Mouse (Mus musculus): ENCODE results near the gene Mfsd2a.

Gene Mfsd2a

DNA sequence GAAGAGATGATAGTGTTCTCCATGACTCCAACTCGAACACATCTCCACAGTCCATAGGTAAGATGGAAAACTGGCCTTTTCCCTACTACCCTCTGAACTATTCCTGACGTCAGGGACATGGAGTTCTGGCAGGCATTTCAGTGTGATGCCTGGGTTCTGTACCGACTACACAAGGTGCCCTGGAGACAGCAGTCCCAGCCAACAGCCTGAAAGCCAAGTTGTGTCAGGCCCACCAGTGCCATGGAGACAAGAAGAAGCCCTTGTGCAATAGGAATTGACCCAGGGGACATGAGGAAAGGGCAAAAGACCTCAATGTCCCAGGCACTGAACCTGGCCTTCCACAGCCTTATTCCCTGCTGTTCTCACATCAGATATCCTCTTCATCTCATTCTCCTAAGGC, 18.8 kb upstream of the Mfsd2a start:
- in situ Hi-C loops (cut with MboI, MseI): loop anchor here (5.0 kb wide), 1 partner anchor 63 kb away; no protein-coding TSS in a partner anchor

DNA sequence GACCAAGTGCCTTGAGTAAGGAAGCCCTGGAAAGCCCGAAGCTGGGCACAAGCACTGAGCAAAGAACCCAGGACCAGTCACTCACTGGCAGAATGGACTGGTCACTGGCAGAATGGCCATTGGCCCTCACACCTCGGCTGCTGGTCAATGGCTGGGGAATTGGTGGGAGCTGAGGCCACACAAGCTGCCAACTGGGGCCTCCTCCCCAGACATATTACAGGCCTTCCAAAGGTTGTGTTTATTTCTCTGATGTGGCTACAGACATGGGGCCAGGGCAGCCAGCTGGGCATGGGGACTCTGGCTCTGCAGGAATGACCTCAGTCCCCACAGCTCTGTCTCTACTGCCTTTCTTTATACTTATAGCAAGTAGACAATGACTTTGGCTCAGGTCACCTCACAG, 17.9 kb upstream of the Mfsd2a start:
- in situ Hi-C loops (cut with MboI, MseI): loop anchor here (5.0 kb wide), 1 partner anchor 62 kb away; no protein-coding TSS in a partner anchor

DNA sequence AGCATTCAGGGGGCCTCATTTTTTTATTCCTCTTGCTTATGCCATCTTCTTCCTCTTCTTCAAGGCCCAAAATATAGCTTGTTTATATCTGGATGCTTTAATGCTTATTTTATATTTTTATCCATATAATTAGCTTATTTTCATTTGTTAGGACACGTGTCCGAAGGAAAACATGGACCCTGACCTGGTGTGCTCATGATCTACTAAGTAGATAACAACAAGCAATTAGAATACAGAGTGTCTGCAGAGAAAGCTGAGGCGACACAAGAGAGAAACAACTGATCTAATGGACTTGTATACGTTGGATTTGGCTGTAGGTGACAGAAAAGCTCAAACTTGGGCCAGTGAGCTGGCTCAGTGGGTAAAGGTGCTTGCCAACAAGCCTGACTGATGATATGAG, 15.9 kb upstream of the Mfsd2a start:
- in situ Hi-C loops (cut with MboI, MseI): loop anchor here (5.0 kb wide), 1 partner anchor 60 kb away; no protein-coding TSS in a partner anchor

DNA sequence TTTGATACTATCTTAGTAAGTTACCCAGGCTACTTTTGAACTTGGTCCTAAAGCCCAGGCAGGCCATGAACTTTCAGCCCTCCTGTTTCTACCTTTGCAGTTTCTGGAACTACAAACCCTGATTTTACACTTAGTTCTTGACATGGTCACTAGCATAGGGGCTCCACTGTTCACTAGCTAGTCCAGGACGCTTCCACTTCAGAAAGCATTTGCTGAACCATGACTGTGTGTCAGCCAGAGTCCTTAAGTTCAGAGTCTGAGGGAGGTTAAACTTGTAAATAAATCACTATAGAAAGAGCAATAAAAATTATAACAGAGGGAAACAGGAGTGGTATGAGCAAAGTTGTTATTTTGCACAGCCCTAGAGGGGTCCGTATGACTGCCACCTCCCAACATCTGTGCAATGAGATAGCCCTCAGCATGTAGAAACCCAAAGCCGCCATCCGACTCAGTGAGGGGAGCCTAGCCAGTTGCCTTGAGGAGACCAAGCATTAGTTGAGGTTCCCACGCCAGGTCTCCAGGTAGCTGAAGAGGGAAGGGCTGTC, 14.1 kb upstream of the Mfsd2a start:
- in situ Hi-C loops (cut with MboI, MseI): loop anchor here (5.0 kb wide), 1 partner anchor 58 kb away; no protein-coding TSS in a partner anchor

DNA sequence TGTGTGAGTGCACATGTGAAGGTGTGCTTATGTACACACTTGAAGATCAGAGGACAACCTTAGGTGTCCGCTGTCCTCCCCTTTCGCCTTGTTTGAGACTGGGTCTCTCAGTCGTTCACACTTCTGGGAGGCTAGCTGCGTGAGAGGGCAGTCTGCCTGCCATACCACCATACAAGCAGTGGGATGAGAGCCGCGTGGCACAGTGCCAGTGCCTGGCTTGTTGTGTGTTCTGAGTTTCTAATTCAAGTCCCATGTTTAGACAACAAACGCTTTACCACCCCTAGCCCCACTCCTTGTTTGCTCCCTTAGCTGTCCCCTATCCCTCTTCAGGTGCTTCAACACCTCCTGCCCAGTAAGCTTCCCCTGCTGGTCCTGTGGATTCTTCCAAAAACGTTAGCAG, 11.1 kb upstream of the Mfsd2a start:
- in situ Hi-C loops (cut with MboI, MseI): no loop called here

DNA sequence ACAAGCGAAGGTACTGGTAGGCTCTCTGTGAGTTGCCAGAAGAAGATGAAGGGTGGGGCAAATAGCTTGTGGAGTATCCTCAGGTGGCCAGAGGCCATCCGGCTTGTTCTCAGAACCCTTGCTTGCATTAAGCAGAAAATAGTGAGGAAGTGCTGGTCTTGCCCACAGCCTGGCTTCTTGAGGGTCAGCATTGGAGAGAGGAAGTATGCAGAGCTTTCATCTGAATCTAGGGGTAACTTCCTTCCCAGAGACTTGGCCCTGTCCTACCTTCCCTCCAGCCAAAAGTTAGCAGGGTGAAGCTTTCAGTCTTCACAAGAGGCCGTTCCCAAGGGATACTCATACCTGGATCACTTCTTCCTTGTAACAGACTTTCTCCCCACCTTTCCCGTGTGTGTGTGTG, 10.7 kb upstream of the Mfsd2a start:
- in situ Hi-C loops (cut with MboI, MseI): no loop called here

DNA sequence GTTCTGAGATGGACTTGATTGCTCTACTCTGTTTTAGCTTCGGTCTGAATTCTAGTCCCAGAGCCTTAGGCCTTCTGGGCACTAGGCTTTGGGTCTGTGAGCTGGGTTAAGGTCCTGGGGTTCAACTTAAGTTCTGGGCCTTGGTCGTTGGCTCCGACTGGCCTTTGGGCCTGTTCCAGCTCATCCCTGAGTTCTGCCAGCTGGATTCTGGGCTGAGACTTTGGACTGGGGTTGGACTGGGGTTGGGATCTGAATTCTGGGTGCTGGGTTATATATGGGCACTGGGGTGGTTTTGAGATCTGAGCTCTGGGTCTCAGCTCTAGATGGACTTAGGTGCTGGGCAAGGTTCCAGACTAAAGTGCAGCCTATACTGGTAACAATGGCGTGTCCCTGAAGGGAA, 10.2 kb upstream of the Mfsd2a start:
- in situ Hi-C loops (cut with MboI, MseI): no loop called here

DNA sequence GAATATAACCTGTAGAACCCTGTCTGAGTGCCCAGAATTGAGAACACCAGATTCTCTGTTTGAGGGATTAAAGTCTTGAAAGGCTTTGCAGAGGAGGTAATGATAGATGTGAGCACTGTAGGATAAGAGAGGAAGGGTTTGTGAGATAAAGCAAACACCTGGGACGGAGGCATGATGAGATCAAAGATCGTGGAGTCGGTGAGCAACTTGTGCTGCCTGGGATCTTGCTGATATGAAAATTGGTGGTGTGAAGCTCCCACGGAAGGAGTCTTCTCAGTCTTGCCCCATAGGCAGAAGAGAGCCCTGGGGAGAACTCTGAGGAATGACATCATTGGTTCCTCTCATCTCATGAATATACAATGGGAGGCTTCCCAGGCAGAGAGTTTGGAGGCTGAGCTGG, 7.1 kb upstream of the Mfsd2a start:
- in situ Hi-C loops (cut with MboI, MseI): loop anchor here (10.0 kb wide), 1 partner anchor 1567 kb away; no protein-coding TSS in a partner anchor

DNA sequence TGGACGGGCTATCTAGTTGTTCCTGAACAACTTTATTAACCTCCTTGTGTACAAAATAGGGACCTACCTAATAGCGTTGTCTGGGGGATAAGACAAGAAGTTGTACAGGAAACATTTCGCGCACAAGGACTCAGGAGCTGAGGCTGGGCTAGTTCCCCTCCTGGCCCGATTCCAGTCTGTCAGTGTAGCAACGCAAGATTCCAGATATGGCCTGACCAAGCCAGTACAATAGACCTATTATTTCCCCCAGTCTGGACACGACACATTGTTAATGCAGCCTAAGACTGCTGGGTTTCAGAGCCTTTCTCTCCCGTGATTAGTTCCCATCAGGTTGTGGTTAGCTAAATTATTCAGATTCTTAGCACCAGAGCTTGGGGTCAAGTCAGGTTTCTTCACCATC, 1.8 kb upstream of the Mfsd2a start:
- in situ Hi-C loops (cut with MboI, MseI): loop anchor here (10.0 kb wide), 1 partner anchor 1572 kb away; no protein-coding TSS in a partner anchor

DNA sequence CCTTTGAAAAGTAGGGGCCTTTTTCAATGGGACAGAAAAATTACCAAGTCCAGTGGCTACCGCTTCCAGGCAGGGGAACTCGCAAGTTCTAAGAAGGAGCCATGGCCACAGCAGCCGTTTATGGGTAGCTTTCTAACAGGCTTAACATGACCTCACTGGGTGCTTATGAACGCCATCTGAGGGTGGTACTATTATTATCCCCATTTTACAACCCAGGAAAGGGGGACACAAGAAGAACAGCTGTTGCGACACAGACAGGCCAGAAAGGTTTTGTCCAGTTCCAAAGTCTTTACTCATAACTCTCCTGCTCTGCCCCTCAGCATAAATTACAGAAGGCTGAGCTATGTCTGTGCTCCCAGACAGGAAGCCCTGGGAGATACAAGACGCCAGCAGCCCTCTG, 601 bp upstream of the Mfsd2a start:
- in situ Hi-C loops (cut with MboI, MseI): loop anchor here (10.0 kb wide), 1 partner anchor 1573 kb away; no protein-coding TSS in a partner anchor

DNA sequence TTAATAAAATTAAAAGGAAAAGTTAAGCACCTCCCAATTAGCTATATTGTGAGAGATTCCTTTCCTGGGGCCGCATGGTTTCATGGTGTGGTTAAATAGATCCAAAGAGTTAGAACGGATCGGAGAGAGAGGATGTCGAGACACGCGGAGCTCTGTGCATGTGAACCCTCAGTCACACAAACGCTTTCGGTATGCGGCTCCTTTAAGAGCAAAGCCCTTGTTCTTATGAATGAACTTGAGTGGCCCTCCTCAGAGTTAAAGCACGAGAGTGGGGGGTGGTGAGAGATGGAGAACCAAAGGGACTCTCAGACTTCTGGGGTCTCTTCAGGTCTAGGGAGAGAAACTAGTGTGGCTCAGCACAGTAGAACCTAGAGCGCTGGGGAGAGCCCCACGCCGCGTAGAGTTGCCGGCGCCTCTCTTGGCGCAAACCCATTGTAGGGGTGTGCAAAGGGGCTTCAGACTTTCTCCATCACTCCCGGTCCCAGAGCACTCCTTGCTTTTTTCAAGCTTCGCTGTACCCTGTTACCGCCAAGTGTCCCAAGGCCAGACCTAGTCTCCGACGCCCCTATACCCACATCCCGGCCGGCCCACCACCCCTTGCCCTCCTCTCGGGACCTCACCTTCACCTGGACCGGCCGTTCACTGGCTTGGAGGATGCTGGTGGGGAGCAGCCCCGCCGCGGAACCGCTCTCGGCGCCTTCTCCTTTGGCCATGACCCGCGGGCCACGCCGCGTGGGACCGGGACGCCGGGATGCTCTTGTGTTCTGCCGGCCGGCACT, 478 bp downstream of the Mfsd2a start:
- in situ Hi-C loops (cut with MboI, MseI): loop anchor here (10.0 kb wide), 1 partner anchor 1574 kb away; no protein-coding TSS in a partner anchor

DNA sequence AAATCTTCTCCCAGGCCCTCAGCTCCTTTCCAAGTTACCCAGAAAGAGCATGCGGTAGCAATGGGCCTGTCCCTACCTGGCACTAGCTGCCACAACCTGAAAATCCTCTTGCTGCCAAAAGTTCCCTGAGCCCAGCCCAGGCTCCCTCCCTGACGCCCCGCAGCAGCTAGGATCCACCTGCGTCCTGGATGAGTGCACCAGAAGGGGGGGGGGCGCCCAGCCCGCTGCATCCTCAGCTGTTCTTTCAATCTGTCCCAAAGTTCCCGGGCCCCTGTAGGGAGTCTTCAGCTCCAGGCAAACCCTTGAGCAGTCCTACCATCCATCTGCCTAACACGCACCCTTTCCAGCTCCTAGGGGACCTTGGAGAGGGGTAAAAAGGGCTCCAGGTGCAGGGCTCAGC, 1.2 kb downstream of the Mfsd2a start:
- in situ Hi-C loops (cut with MboI, MseI): loop anchor here (10.0 kb wide), 1 partner anchor 1575 kb away; no protein-coding TSS in a partner anchor

DNA sequence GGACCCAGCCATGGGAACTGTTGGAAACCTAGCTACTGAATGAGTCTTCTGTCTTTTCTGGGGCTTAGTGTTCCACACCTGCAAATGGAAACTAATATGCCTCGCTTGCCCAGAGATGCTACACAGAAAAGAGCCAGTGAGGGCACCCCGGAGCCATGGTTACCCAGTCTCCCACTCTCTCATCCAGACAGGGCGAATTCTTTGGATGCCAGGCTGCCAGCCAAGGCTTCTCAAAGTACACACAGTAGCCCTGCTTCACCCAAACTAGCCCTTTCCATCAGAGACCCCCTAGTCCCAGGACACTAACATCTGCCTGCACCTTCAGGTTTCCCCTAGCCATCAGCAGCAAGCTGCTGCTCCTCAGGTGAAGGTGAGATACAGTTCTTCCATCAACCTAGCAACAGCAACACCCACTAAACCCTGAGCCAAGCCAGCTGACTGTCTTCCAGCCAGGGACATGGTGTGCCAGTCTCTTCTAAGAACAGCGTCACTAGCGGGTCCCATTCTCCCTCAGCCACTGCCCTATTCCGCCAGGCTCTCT, 2.4 kb downstream of the Mfsd2a start:
- in situ Hi-C loops (cut with MboI, MseI): no loop called here

DNA sequence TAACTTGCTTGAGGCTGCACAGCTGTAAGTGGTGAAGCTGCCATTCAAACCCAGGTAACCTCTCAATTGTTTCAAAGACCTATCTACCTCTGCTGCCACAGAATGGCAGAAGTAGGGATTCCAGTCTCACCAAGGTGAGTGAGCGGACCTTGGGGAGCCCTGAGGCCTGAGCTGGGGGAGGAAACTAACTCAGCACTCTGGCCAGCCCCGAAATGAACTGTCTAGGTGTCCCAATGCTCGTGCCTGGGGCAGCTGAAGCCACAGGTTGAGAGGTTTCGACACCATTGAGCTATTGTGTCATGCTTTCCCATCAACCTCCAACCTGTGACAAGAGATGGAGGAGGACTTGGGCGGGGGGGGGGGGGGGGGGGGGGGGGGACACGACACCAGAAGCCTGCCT, 4.7 kb downstream of the Mfsd2a start:
- in situ Hi-C loops (cut with MboI, MseI): no loop called here

DNA sequence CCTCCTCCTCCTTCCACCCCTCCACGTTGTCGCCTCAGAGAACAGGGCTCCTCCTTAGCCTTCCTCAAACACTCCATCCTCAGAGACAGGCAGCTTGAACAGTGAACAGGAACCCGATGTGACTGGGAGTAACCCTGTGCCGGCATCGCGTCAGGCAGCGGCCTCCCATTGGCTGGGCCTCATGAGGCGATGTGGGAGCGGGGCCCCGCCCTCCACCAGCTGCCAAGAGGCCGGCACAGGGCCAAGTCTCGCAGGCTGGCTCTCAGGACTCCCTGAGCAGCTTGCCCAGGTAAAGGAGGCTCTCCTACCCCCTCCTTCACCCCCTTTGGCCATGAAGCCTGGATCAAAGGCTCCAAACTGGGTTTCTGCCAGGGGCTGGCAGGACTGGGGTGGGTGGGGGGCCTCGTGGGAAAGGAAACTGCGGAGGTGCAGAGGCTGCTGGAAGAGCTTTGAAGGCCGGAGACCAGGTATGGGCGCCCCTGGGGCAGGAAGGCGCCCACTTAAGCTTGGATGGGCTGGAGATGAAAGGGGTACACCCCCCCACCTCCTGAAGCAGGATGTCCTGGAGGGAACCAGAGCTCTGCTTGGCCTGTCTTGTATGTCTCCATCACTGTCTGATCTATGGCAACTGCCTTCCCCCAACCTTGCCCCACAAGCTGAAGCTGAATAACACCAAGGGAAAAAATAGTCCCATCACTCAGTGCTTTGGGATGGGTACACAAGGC, 5.4 kb downstream of the Mfsd2a start:
- in situ Hi-C loops (cut with MboI, MseI): no loop called here

DNA sequence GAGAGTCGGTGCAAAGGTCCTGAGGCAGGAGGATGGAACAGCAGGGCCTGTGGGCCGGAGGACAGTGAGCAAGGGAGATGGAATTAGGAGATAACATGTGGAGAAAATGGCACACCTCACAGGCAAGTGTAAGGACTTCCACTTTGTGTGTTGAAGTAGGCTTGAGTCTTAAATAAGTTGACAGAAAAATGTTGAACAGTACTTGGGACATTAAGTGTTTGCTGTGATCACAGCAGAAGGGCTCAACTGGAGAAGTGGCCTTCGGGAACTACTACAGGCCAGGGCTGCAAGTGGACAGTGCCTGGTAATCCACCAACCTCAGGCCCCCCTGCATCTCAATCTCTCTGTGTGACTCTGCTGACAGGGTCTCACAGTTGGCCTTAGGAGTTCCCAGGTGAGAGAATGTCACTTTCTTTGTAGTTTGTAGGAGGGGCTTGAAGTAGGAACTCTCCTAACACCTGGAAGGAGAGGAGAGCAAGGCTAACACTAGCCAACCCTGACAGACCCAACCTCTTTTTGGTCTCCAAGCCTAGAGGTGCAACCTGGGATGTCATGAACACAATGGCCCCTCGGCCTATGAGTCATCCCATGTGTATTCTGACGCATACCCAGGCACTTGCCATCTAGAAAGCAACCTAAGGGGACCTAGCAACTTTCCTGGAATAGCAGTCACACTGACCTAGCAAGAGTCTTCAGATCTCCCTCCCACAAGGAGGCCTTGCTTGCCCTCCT, 6.1 kb downstream of the Mfsd2a start:
- in situ Hi-C loops (cut with MboI, MseI): loop anchor here (5.0 kb wide), 1 partner anchor 32 kb away; no protein-coding TSS in a partner anchor

DNA sequence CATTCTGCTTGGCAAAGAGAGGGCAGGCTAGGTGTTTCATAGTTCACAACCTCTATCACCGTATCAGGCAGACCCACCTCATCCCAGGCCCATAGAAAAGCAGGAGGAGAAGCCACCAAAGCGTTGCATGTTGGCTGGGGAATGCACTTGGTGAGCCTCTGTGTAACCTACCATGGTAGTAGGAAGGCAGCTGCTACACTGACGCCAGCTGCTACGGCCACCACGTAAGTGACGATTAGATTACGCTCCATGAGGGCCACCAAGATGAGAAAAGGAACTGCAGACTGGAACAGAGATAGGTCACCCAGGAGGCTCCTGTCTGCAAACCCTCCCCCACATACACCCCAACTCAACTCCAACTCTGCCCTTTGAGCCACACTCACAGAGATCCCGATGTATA, 11.9 kb downstream of the Mfsd2a start:
- in situ Hi-C loops (cut with MboI, MseI): no loop called here

DNA sequence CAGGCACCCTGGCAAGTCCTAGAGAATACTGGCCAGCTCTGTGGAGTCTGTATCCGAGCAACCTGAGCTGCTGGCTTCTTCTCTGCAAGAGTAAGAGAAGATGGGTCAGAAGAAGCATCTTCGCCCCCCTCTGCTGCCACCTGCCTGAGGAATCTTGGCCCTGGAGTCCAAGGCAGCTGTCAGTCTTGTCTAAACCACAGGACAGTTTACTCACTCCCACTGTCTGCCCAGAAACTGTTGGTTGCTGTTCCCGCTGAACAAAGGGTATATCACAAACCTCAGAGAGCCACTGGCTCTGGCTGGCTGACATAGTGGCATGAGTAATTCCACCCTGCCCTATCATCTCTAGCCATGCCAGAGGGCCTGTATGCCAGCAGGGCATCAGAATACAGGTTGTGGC, 13.8 kb downstream of the Mfsd2a start:
- in situ Hi-C loops (cut with MboI, MseI): no loop called here

DNA sequence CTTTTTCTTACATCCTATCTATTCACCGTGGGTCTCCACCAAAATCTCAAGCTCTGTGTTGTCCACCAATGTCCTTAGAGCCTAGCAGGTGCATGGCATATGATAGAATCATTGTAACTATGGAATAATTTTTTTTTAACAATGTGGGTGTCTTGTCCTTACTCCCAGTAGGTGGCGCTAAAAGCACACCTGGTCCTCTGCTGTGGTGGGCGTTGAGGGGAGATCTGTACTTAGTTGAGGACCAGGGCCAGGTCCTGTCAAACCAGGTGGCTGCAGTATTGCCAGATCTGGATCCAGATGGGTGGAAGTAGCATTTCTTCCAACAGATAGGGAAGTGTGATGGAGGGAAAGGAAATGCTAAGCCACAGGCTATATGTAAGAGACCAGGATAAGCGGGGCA, 16.6 kb downstream of the Mfsd2a start:
- in situ Hi-C loops (cut with MboI, MseI): no loop called here

DNA sequence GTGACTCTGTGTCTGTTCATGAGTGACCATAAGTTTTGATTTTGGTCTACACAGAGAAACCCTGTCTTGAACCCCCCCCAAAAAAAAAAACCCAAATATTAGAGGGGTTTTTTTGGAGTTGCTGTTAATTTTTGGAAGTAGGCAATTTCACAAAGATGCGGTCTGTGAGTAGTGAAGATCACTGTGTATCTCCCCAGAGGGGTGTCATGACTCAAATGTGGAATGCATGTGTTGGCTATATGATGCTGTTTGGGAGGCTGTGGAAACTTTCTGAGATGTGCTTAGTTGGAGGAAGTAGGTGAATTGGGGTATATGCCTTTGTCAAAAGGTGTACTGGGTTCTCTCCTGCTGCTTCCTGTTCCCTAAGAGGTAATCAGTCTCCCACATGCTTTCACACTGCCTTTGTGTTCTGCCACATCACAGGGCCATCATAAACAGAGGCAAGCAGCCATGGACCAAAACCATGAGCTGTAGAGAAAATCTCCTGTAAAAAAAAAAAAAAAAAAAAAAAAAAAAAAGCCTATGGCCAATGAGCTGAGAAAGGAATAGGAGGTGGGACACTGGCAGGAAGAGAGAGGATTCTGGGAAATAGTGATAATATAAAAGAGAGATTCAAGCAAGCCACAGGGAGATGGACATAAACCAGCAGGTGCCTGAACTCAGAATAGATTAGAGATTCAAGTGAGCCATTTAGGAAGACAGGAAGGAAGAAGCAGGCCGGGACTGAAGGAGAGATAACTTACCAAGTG, 21.8 kb downstream of the Mfsd2a start:
- in situ Hi-C loops (cut with MboI, MseI): no loop called here

DNA sequence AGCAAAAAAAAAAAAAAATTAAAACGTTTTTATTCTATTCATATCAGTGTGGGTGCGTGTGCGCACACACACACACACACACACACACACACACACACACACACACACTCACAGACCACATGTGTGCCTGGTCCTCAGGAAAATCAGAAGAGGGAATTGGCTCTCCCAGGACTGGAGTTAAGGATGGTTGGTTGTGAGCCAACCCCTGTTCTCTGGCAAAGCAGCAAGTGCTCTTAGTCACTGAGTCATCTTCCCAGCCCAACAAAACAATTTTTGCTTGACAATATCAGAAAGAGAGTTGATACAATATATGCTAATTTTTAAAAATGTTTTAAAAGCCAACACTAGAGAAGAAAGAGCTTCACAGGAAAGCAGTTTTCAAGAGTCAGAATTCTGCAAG, 23.5 kb downstream of the Mfsd2a start:
- in situ Hi-C loops (cut with MboI, MseI): no loop called here
